Comparison of ENCODE assay signal across 8 mouse cellular contexts in the genomic region with DNA sequence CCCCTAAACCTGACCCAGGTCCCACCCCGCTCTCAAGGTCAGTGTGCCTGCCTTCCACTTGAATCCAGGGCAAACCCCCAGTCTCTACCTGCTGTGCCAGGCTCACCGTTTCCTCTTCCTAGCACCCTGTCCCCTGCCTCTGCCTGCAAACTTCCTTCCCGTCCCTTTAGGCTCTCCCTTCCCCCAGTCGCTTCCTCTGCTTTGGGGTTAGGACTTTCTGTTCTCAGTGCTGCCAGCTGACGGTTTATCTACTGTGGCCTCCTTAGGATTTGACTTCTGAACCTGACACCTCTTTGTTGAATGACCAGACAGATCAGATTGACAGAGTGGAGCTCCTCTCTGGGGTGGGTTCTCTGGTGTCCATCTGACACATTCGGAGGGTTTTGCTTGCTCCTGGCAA. TPM values are rescaled to one million over a fixed set of nuclear protein-coding genes. Genes with fewer than 3 reads are reported as not detected.
A peak's percentile ranks its signal among the peaks of the same experiment; 100 is the strongest.
DNase-seq lines count a peak whose midpoint lies in the region; ATAC-seq and TF ChIP-seq lines count a peak whose summit lies in the region.

No protein-coding gene starts in this region.

- TF ChIP-seq EP300 in lung, postnatal 0 days (IDR thresholded peaks at IDR 0.05): peak; percentile 61

- 25% methylated on average over 6 of the region's 6 CpGs for WGBS in kidney, embryonic 15.5 days
- WGBS in lung, postnatal 0 days: 28% methylated on average over 6 of the region's 6 CpGs

- DNase-seq in layer of hippocampus, adult 2 months (ENCODE audit: low spot score in 2 of 2): no peak
- DNase-seq in layer of hippocampus, adult 18-20 months (ENCODE audit: low spot score in 2 of 2): no peak
- DNase-seq in lung, postnatal 0 days (ENCODE audit: low spot score): peak; percentile 52
- peak; percentile 67 for DNase-seq in thymus, postnatal 14 days
- no peak for DNase-seq in gastrocnemius, postnatal 4 days (ENCODE audit: low spot score in 2 of 2)
- no peak for DNase-seq in adrenal gland, postnatal 4 days (ENCODE audit: low spot score in 2 of 2)
- DNase-seq in ovary, postnatal 36 days (ENCODE audit: low spot score): no peak

- 0 out of 2 replicates have a peak overlapping the region, but pooled peaks have one; percentile 4 for H3K4me2 ChIP-seq in kidney, embryonic 15.5 days
- H3K4me2 ChIP-seq in lung, postnatal 0 days (replicated peaks; ENCODE audit: low read depth, low read length): 0 out of 2 replicates have a peak overlapping the region, but pooled peaks have one; percentile 4

- no peaks in the 10 kb centered on the region for H3K9me3 ChIP-seq in kidney, embryonic 15.5 days (replicated peaks)
- H3K9me3 ChIP-seq in lung, postnatal 0 days (ENCODE audit: low read length): no peaks in the 10 kb centered on the region

- H3K4me1 ChIP-seq in kidney, embryonic 15.5 days: peaks cover 21% of the 10 kb centered on the region
- no peaks in the 10 kb centered on the region for H3K4me1 ChIP-seq in lung, postnatal 0 days (ENCODE audit: insufficient read depth, low read depth, low read length)

- no peak for ATAC-seq in kidney, embryonic 15.5 days (replicated peaks; ENCODE audit: low FRiP score)
- ATAC-seq in lung, postnatal 0 days: peak; percentile 81

- no peaks in the 10 kb centered on the region for H3K36me3 ChIP-seq in kidney, embryonic 15.5 days
- H3K36me3 ChIP-seq in lung, postnatal 0 days (ENCODE audit: insufficient read depth, low read length): no peaks in the 10 kb centered on the region

- no peak overlapping the region for H3K9ac ChIP-seq in kidney, embryonic 15.5 days
- no peak overlapping the region for H3K9ac ChIP-seq in lung, postnatal 0 days (replicated peaks; ENCODE audit: low read depth)

- H3K27me3 ChIP-seq in kidney, embryonic 15.5 days: peaks cover 41% of the 10 kb centered on the region
- peaks cover 9% of the 10 kb centered on the region; the same call in 1 of the 2 replicates for H3K27me3 ChIP-seq in lung, postnatal 0 days (replicated peaks; ENCODE audit: insufficient read depth, low read length)

- TF ChIP-seq CTCF in layer of hippocampus, adult 2 months (conservative IDR thresholded peaks at IDR 0.05): no peak
- TF ChIP-seq CTCF in lung, postnatal 0 days (IDR thresholded peaks at IDR 0.05): no peak

- no peak overlapping the region for H3K4me3 ChIP-seq in layer of hippocampus, adult 2 months
- no peak overlapping the region for H3K4me3 ChIP-seq in kidney, embryonic 15.5 days (replicated peaks)
- no peak overlapping the region for H3K4me3 ChIP-seq in lung, postnatal 0 days (ENCODE audit: low read depth, low read length)

- H3K27ac ChIP-seq in layer of hippocampus, adult 2 months: peak overlapping the region; percentile 94
- no peak overlapping the region for H3K27ac ChIP-seq in kidney, embryonic 15.5 days
- H3K27ac ChIP-seq in lung, postnatal 0 days (ENCODE audit: low read length): no peak overlapping the region

RNA-seq across cellular contexts. Expression of a gene that starts 12.8 kb away (rescaled TPM):
- total RNA-seq in layer of hippocampus, adult 2 months (2021): 100 to 1,000 TPM; 362 to 369 TPM
- 100 to 1,000 TPM; 373 to 429 TPM for total RNA-seq in layer of hippocampus, adult 18-20 months (2021)
- polyA plus RNA-seq in kidney, embryonic 15.5 days (2015; fragmentation: Nextera tagmentation; extraction: Ambion mirVana): 1,708 and 1,728 TPM in 2 replicates
- 260 and 357 TPM in 2 replicates for polyA plus RNA-seq in lung, postnatal 0 days (2015; fragmentation: Nextera tagmentation; extraction: Ambion mirVana)
- total RNA-seq in gastrocnemius, postnatal 4 days (2021): 100 to 1,000 TPM; 152 to 171 TPM
- 100 to 1,000 TPM; 233 to 289 TPM for total RNA-seq in adrenal gland, postnatal 4 days (2021)

RNA-seq across cellular contexts. Expression of a gene that starts 41.2 kb away (rescaled TPM):
- total RNA-seq in layer of hippocampus, adult 2 months (2021): 10 to 100 TPM; 60.2 to 64.7 TPM
- 10 to 100 TPM; 60.9 to 67.1 TPM for total RNA-seq in layer of hippocampus, adult 18-20 months (2021)
- 3.2 and 3.5 TPM in 2 replicates for polyA plus RNA-seq in kidney, embryonic 15.5 days (2015; fragmentation: Nextera tagmentation; extraction: Ambion mirVana)
- 27.5 and 33.0 TPM in 2 replicates for polyA plus RNA-seq in lung, postnatal 0 days (2015; fragmentation: Nextera tagmentation; extraction: Ambion mirVana)
- 1 to 10 TPM; 4.8 to 6.3 TPM for total RNA-seq in gastrocnemius, postnatal 4 days (2021)
- total RNA-seq in adrenal gland, postnatal 4 days (2021): 10 to 100 TPM; 36.8 to 40.5 TPM

RNA-seq across cellular contexts. Expression of a gene that starts 55.5 kb away (rescaled TPM):
- under 1 TPM; 0.56 to 0.67 TPM for total RNA-seq in layer of hippocampus, adult 2 months (2021)
- total RNA-seq in layer of hippocampus, adult 18-20 months (2021): under 1 TPM; 0.36 to 0.57 TPM
- polyA plus RNA-seq in kidney, embryonic 15.5 days (2015; fragmentation: Nextera tagmentation; extraction: Ambion mirVana): 16.7 and 17.8 TPM in 2 replicates
- 0.84 and 1.6 TPM in 2 replicates for polyA plus RNA-seq in lung, postnatal 0 days (2015; fragmentation: Nextera tagmentation; extraction: Ambion mirVana)
- 1 to 10 TPM; 1.9 to 2.1 TPM for total RNA-seq in gastrocnemius, postnatal 4 days (2021)
- 1 to 10 TPM; 4.7 to 5.4 TPM for total RNA-seq in adrenal gland, postnatal 4 days (2021)

RNA-seq across cellular contexts. Expression of a gene that starts 59.2 kb away (rescaled TPM):
- total RNA-seq in layer of hippocampus, adult 2 months (2021): 1 to 10 TPM; 6.6 to 9.0 TPM
- total RNA-seq in layer of hippocampus, adult 18-20 months (2021): 1 to 10 TPM; 5.0 to 5.9 TPM
- 14.0 and 15.7 TPM in 2 replicates for polyA plus RNA-seq in kidney, embryonic 15.5 days (2015; fragmentation: Nextera tagmentation; extraction: Ambion mirVana)
- 14.1 and 16.2 TPM in 2 replicates for polyA plus RNA-seq in lung, postnatal 0 days (2015; fragmentation: Nextera tagmentation; extraction: Ambion mirVana)
- 1 to 10 TPM; 4.4 to 4.9 TPM for total RNA-seq in gastrocnemius, postnatal 4 days (2021)
- 10 to 100 TPM; 13.9 to 14.9 TPM for total RNA-seq in adrenal gland, postnatal 4 days (2021)

Comparison
In these comparisons a context has a peak if more than half of its experiments do, and no peak if none do; other contexts are left out.
1. DNase-seq: peak in lung, postnatal 0 days (single experiment) and thymus, postnatal 14 days (single experiment); none in layer of hippocampus, adult 2 months (0 of 2), layer of hippocampus, adult 18-20 months (0 of 2), gastrocnemius, postnatal 4 days (0 of 2), adrenal gland, postnatal 4 days (0 of 2) and ovary, postnatal 36 days (single experiment).
2. RNA of a gene that starts 41.2 kb away (total RNA-seq): 60.9 to 67.1 TPM in layer of hippocampus, adult 18-20 months, 60.2 to 64.7 TPM in layer of hippocampus, adult 2 months and 36.8 to 40.5 TPM in adrenal gland, postnatal 4 days; 4.8 to 6.3 TPM in gastrocnemius, postnatal 4 days; every median in the first group is over 4 times any median in the second.